Mouse (Mus musculus) retina, postnatal 7 days (tissue): Measurements from ENCODE around the gene Cntn4.

Experiments
- DNase-seq: peaks from one replicate; pipeline ENCODE4 v3.0.0-alpha.2; 2012; ENCODE audit warnings: low read depth, low spot score

Gene Cntn4

DNA sequence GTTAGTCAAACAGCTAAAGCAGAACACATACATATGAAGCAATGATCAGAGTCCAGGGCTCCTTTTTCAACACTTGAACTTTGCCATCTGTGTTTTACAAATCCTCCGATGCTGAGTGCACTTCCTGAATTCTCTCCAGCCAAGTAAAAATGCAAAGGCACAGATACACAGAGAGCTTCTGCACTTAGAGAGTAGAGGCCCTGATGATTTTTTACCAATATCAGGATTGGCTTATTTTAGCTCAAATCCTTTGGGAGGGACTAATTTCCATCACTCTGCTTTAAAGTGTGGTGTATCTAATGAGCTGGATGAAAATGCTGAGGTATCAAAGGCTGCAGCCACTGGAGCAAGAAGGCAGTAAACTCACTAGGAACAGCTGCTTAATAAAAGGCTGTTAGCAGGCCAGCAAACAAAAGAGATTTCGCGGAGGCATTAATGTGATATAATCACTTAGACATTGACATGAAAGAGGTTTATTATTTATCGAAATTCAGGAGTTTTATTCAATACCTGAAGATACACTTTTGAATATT is 400.7 kb downstream of the Cntn4 start:
- DNase-seq: no peak

DNA sequence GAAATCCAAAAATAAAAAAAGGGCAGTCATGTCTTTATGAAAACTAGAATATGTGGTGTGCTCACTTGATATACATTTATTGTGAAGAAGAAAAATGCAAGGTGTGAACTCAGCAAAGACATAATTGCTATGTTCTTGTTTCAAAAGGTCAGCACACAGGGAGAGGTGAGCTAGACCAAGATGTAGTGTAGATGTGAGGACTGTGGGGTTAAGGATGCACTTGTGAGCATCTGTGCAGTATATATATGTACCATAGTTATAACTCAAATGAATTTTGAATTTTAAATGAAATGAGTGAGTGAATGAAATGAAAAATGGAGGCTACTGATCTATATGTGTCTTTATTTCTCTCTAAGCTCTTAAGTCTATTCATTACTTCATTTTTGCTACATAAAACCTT is 401.2 kb downstream of the Cntn4 start:
- DNase-seq: no peak

DNA sequence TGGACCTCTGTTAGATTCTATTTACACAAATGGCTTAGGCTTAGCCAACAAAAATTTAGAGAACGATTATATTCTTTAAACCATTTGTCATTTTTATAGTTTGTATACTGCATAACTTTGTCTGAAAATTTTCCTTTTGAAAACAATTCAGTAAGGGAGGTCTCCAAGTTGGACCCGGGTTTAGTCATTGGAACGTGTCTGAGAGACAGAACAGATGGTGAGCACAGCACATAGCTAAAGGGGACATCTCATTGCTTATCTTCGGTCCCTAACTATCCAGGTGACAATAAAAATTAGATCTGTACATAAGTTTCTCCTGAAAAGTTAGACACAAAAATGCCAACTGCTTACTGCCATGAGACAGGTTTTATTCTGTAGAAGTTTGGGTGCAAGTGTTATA is 420.4 kb downstream of the Cntn4 start:
- DNase-seq: no peak

DNA sequence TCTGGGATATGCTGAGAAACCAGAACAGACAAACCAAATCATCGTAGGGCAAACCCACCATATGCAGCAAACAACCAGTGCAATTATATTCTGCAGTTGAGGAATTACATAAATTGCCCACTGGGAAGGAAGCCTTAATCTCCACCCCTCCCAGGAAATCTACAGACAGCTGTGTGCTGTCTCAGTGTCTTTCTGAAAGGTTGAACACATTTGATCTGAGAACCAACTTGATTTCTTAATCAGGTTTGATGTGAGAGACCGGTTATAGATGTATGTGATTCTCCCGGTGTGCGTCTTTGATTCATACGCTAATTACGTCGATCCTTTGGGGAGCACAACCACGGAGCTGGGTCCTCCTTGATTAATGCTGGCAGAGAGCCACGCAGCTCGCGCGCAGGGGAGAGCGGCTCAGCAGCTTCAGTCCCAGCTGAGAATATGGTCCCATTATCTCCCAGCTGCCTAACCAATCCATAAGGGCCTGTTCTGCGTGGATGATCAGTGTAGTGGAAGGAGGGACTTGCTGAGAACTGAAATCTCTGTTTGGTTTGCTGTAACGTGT is 441.1 kb downstream of the Cntn4 start:
- peak; percentile 44 for DNase-seq

DNA sequence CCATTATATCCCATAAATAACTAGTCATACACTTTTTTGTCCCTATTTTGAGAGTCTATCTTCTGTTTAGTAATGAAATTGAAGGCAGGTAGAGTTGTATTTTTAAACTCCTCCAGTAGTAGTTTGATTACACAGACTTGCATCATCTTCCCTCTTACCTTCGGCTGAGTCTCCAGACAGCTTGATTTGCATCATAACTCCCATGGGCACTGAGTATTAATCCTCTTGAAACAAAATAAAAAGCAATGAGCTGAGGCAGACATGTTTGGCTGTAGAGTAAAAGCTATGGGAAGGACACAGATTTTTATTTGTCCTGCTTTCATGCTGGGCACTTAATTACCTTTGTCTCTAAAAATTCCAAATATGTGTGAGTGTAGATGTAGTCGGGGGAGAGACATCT is 476.1 kb downstream of the Cntn4 start:
- no peak for DNase-seq

DNA sequence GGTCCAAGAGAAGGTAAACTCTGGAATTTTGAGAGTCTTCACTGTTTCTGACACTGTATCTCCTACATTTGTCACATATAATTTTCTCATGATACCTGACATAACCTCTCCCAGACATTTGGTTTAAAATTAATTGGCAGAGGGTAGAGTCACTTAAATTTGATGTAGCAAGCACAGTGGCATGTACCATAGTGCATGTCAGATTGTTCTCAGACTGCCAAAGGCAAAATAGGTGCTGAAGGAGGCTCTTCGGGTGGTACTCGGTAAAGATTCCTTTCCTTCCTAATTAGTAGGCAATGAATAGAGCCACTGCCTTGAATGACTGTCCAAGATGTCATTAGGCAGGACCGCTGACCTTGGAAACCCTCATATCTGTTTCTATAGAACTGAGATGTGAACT is 477.9 kb downstream of the Cntn4 start:
- DNase-seq: no peak

DNA sequence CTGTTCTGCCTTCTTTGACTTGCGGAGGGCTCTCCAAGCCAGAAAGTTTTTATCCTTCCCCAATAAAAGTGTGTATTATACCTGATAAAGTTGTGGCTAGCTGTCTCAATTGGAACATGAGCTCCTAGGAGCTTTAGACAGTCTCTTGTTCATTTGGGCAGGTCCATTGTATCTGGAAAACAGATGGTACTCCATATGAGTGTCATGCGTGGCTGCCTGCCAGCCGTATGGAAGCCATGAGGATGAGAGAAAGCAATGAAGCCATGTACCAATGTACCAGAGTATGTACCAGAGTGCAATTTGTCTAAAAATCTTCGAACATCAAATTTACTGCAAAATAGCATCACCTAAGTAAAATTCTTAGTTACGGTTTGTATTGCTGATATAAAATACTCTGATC is 500.1 kb downstream of the Cntn4 start:
- DNase-seq: no peak

DNA sequence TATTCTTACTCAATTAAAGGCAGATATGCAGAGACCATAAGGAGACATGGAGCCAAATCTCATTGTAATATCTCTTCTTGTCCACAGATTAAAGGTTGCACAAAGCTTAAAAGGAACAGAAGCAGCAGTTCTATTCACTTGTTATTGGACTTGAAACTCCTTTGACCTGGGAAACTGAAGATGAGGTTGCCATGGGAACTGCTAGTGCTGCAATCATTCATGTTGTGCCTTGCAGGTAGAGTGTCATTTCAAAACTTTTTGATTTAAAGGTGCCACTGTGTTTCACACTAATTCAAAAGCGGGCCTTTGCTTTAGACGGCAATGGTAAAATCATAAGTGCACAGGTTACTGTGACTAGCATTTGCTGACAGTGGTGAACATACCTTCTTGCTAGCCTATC is 504.1 kb downstream of the Cntn4 start:
- no peak for DNase-seq

DNA sequence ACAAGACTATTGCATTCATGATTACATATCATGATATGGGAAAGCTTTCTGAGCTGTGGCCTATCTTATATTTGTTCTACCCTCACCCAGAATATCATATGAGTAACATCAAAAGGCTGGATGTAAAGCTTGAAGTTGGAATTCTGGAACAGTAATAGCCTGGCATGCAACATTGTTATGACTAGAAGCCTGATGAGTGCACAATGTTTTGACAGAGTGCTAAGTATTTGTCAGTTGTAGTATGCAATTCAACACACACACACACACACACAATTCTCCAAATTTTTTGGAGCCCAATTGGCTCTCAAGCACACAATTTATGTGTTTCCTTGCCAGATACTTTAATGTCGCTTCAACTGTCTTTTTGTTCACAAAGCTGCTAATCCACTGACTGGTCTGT is 523.5 kb downstream of the Cntn4 start:
- no peak for DNase-seq

DNA sequence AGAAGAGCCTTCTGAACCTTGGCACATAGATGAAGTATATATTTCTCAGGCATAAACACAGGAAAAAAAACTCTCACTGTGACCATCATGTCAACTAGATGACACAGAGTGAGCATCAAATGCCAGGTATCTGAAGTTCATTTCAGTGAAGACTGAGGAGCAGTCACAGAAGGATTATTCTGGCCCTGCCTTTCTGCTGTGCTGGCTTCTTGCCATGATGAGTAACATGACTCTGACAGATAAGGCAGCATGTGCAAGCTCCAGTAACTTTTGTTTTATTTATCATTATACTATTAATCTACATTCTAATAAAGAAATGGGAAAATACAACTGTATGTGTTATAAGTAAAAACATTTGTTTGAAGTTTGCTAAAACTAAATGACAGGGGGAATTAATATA is 529.9 kb downstream of the Cntn4 start:
- DNase-seq: no peak

DNA sequence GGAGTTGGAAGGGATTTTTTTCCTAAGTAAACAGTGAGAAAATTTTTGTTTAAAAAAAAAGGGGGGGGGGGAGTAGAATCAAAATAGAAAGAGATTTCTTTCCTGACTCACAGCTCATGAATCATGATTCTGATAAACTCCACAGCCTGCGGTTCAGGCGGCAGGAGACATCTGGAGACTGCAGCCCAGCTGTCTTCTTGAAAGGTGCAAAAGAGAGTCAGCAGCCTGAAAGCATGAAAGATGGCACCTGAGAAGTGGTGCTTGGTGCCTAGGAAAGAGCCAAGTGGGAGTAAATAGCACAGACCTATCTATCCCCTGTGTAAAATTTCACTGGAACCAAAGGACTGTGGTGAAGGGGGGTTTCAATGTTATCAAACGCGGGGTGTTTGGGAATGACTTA is 535.6 kb downstream of the Cntn4 start:
- DNase-seq: no peak

DNA sequence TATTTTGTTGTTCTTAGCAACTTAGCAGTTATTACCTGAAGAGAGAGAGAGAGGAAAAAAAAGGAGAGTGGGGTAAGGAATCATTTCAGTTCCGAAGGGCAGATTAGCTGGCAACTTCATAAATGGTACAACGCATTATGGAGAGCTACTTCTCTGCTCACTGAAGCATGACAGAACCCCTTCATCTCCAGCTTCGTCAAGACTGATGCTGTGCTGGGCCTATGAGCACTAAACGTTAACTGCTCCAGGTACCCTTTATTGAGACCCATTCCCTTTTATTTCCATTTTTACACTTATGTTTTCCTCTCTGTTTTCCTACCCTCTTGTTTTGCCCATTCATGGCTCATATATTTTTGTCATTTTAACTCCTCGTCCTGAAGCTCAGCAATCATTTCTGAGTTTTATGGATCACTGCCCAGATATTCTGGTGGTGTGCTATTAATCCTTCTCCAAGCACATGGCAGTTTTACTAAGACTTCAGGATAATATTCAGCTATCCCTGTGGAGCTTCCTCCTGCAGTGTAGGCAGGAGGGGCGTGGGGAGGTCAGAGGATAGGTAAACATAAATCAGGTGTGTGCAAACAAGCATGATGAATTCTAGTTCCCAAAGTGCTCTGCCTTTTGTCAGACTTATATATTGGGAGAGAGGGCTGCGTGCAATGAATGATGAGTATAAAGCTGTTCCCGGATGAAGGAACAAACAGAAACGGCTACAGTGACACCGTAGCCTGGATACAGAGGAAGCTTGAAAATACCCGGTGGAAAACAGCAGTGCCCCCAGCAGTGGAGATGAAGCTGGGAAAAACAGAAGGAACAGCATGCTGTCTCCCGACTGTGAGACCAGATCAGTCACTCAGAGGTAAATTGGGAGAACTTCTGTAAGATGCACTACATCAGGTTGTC is 559.8 kb downstream of the Cntn4 start:
- no peak for DNase-seq

DNA sequence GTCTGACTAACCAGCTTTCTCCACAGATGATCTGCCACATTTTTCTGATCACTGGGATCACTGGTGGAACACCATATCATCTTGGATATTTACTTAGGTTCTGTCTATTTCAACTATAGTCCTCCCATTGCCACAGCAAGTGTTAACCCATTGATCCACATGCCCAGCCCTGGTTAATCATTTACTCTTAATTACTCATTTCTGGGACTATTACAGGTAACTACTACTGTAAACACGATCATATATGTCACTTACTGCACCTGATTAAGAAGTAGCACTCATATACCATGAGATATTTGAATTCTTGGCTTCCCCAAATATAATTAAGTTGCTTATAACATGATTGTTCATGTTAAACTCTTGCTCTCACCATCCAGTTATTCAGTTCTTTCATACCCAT is 564.1 kb downstream of the Cntn4 start:
- DNase-seq: no peak

DNA sequence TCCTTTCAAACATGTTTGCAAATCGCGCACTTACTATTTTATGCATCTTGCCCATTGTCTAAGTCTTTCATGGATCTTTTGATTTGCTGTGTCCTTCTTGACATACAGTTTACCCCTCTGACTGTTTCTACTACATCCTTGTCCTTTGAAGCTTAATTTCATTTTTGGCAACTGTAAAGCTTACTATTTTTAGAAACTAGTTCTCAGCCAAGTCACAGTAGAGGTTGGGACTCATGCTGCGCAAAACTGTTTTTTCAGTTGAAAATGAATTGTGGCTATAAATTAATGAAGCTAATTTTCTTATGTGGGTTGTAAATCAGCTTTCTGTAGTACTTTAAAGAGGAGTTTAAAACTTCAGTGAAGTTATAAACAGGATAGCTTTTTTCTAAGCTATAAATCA is 585.9 kb downstream of the Cntn4 start:
- DNase-seq: no peak

DNA sequence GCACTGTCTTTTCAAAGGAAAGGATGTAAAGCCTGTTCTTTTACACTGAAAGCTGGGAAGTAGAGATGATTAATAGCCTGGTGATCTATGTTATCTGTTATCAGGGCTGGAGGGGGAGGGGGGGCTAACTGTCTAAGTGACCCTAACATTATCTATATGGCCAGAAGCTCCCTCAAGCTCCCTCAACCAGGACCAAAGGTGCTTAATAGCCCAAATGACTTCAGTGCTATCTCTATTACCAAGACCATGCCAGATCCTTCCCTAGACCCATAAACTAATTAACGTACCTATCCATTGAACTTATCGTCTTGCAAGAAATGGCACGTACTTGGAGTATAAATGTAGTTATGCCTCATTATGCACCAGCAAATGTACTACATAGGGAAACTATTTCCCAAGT is 588.0 kb downstream of the Cntn4 start:
- no peak for DNase-seq

DNA sequence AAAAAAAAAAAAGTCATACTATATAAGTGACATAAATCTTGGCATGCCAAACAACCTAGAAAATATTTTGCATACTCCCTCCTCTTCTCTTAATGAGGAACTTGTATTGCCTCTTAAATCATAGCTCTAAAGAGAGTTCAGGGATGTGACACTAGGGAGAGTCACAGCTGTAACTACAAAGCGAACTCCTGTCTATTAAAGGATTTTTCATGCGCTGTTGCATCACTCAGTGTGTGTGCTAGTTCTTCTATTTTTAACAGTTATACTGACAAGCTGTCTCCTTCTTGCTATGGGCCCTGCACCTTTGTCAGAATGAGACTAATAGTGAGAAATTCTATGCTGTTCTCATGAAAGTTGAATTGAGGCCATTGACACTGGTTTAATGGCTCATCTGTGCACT is 588.8 kb downstream of the Cntn4 start:
- no peak for DNase-seq

DNA sequence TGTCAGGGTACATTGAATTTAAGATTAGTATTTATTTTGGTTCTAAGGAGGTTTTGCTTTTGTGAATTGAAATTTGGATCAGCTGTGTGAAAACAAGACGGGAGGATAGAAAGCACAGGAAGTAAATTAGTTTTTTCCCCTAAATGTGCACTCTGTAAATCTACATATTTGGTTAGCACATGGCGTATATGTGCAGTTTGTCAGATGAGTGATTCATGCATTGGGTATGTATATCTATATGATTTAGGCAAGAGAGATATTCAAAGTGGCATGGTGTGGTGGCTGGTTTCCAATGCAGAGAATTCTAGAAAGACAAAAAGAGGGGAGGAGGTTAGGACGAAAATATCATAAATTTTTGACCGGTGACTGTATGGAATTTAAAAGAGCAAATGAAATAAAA is 591.3 kb downstream of the Cntn4 start:
- DNase-seq: no peak

DNA sequence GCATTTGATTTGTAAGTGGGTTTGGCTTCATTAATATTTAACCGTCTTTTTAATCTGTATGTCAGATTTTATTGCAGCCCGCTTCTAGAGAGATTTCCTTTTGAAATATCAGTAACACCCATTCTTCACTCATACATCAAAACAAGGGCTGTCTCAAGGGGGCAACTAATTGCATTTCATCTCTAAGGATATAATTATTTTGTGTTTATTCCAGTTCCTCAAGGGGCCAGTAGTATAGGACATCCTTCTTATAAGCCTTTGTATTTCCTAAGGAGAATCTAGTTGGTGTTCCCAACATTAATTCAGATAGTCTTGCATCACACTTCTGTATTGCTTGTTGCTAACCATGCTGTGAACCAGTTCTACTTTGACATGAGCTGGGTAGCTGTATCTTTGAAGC is 599.7 kb downstream of the Cntn4 start:
- DNase-seq: no peak

DNA sequence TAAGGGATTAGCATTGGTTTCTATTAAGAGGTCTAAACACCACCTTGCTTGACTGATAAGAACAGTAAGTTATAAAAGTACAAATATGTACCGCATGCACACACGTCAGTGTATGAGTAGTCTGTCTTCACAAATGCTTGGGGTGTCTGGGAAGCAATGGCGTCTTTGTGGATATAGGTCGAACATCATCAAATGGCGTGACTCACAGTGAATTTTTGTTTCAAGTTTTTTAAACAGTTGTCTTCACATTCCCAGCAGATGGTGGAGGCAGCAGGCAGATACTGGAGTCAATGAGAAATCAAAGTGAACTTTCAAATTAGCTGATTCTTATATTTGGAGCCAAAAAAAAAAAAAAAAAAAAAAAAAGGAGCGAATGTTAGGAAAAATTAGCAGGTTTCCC is 604.2 kb downstream of the Cntn4 start:
- no peak for DNase-seq

DNA sequence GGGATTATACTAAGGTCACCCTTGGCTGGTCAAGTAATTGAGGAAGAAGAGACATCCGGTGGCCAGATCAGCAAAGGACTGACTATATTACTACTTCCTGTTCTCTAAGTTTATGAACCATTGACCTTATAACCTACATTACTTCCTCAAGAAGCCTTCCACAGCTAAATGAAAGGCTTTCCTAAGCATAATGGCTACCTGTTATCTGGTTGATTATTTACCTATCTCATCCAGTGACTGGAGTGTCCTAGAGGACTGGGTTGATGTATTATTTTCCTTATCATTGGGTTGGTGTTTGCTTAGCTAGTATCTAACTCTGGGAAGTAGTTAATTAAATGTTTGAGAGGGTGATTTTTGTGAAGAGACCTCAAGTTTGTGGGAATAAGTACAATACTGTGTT is 606.4 kb downstream of the Cntn4 start:
- DNase-seq: no peak

DNA sequence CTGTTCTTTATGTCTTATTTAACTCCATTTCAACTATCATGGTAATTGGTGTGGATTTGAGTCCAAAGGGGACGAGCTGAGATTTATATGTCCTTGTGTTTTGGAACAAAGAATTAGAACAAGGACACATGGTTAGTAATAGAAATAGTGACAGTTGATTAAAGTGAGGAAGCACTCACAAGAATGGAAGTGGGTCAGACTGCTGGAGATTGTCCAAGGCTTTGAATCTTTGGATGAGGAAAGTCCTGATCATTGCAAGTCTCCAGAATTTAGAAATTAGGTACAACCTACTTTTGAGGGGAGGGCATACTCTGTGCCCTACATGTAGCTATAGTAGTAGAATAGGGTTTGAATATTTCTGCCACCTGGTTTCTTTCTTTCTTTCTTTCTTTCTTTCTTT is 622.0 kb downstream of the Cntn4 start:
- no peak for DNase-seq

DNA sequence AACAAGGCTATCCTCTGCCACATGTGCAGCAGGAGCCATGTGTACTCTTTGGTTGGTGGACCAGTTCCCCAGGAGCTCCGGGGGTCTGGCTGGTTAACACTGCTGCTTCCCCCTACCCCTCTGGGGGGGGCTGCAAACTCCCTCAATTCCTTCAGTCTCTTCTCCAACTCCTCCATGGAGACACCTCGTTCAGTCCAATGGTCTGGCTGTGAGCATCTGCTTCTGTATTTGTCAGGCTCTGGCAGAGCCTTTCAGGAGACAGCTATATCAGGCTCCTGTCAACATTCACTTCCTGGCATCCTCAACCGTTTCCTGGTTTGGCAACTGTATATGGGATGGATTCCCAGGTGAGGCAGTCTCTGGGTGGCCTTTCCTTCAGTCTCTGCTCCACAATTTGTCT is 622.7 kb downstream of the Cntn4 start:
- DNase-seq: no peak

DNA sequence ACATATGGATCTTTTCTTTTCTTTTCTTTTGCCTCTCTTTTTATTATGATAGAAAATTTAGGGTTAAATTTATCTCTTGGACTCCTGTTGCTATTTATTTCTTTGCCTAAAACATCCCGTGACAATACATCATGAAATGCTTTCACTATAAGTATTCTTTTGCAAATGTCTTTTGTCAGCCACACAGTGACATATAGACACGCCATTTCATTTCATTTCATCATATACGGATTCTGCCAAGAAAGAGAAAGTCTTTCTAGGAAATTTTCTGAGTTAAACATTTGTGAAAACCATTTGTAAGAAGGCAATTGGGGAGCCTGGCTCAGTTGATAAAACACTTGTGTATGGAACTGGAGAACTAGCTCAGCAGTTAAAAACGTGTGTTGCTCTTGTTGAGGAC is 625.0 kb downstream of the Cntn4 start:
- DNase-seq: no peak
